ENCODE assay signal across 26 mouse cellular contexts in the genomic region with DNA sequence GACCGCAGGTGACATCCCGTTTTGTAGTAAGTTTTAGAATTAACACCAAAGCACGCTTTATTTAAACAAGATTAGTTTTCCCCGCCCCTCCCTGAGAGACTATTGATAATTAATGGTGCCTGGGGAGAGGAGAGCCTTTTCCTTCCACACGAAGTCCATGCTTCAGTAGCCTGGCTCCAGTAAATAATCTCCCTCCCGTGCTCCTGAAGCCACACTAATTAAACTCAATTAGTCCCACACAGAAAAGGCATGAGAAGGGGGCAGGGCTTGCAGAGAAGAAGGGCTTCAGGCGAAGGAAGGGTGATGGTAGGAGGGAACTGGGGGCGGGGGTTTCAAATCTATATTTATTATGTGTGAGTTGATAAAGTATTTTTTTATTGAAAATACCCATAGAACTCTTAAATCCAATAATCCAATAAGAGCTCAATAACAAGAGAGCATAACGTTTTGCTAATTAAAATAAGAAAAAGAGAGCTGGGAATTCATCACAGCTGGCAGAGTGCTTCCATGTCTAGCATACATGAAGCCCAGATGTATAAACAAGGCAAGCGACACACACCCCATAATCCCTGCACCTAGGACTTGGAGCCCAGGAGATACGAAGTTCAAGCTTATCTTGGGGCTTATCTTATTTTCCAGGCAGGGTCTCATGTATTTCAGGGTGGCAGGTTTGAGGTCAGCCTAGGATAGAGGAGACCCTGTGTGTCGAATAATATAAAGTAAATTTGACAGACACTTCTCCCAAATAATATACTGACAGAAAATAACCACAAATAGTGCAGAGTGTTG.
DNase-seq lines count a peak whose midpoint lies in the region; ATAC-seq and TF ChIP-seq lines count a peak whose summit lies in the region.
"Had no signal": no experiment of that assay in that cellular context is flagged by ENCODE, and none has a peak within 500 bp of the region (broad histone marks: within the 10 kb centered on the region; RNA-seq: fewer than 3 reads in every experiment).

No protein-coding gene starts in this region.

- no peak for TF ChIP-seq CTCF in hindbrain, postnatal 0 days (IDR thresholded peaks at IDR 0.05; ENCODE audit: low read depth)
- TF ChIP-seq CTCF in midbrain, postnatal 0 days (IDR thresholded peaks at IDR 0.05), result no peak

- H3K9me3 ChIP-seq in hindbrain, postnatal 0 days (ENCODE audit: low read length), result no peaks in the 10 kb centered on the region
- H3K9me3 ChIP-seq in hindbrain, embryonic 13.5 days, result no peaks in the 10 kb centered on the region
- H3K9me3 ChIP-seq in midbrain, embryonic 12.5 days, result no peaks in the 10 kb centered on the region
- H3K9me3 ChIP-seq in midbrain, postnatal 0 days (ENCODE audit: low read length), result no peaks in the 10 kb centered on the region
- no peaks in the 10 kb centered on the region for H3K9me3 ChIP-seq in forebrain, embryonic 13.5 days (replicated peaks)
- H3K9me3 ChIP-seq in neural tube, embryonic 14.5 days (ENCODE audit: control insufficient read depth, low read length), result no peaks in the 10 kb centered on the region
- H3K9me3 ChIP-seq: embryonic facial prominence, embryonic 12.5 days; heart, embryonic 13.5 days; limb, embryonic 10.5 days; liver, embryonic 15.5 days; lung, embryonic 15.5 days had no signal

- H3K27ac ChIP-seq in hindbrain, postnatal 0 days, result no peak overlapping the region
- H3K27ac ChIP-seq in hindbrain, embryonic 13.5 days, result no peak overlapping the region
- H3K27ac ChIP-seq in midbrain, embryonic 12.5 days (replicated peaks), result no peak overlapping the region
- no peak overlapping the region for H3K27ac ChIP-seq in midbrain, postnatal 0 days (ENCODE audit: low read depth, low read length)
- no peak overlapping the region for H3K27ac ChIP-seq in forebrain, embryonic 13.5 days
- no peak overlapping the region for H3K27ac ChIP-seq in neural tube, embryonic 14.5 days (ENCODE audit: low read depth, low read length)
- H3K27ac ChIP-seq: embryonic facial prominence, embryonic 12.5 days; heart, adult 2 months; heart, embryonic 13.5 days; limb, embryonic 10.5 days; liver, embryonic 15.5 days; lung, embryonic 15.5 days had no signal

- peak; percentile 8 for DNase-seq in hindbrain, postnatal 0 days (ENCODE audit: low spot score)
- DNase-seq in midbrain, postnatal 0 days (ENCODE audit: low spot score), result no peak
- no peak for DNase-seq in embryo, embryonic 9.5 days (ENCODE audit: extremely low spot score)
- DNase-seq: adrenal gland, adult 2 months; B cell, adult 2 months; cerebellum, adult 11-12 months; cerebellum, postnatal 14 days; gastrocnemius, postnatal 36 days; heart, adult 2 months; heart, postnatal 14 days; kidney, adult 8-10 months; liver; lung, postnatal 36 days; thymus, adult 18-20 months; thymus, postnatal 36 days had no signal

- no peaks in the 10 kb centered on the region for H3K36me3 ChIP-seq in hindbrain, postnatal 0 days (ENCODE audit: insufficient read depth, low read length)
- no peaks in the 10 kb centered on the region for H3K36me3 ChIP-seq in hindbrain, embryonic 13.5 days
- no peaks in the 10 kb centered on the region for H3K36me3 ChIP-seq in midbrain, embryonic 12.5 days
- H3K36me3 ChIP-seq in midbrain, postnatal 0 days (ENCODE audit: insufficient read depth, low read length), result no peaks in the 10 kb centered on the region
- H3K36me3 ChIP-seq in forebrain, embryonic 13.5 days (ENCODE audit: poor library complexity, severe bottlenecking), result no peaks in the 10 kb centered on the region
- H3K36me3 ChIP-seq in neural tube, embryonic 14.5 days (ENCODE audit: control insufficient read depth, insufficient read depth, low read length), result no peaks in the 10 kb centered on the region
- H3K36me3 ChIP-seq: embryonic facial prominence, embryonic 12.5 days; G1E; heart, embryonic 13.5 days; limb, embryonic 10.5 days; liver, embryonic 15.5 days; lung, embryonic 15.5 days had no signal

- H3K9ac ChIP-seq in hindbrain, postnatal 0 days (replicated peaks; ENCODE audit: low read length), result no peak overlapping the region
- no peak overlapping the region for H3K9ac ChIP-seq in hindbrain, embryonic 13.5 days
- no peak overlapping the region for H3K9ac ChIP-seq in midbrain, embryonic 12.5 days (replicated peaks)
- no peak overlapping the region for H3K9ac ChIP-seq in midbrain, postnatal 0 days (replicated peaks; ENCODE audit: low read length, poor library complexity, severe bottlenecking)
- H3K9ac ChIP-seq in forebrain, embryonic 13.5 days, result no peak overlapping the region
- H3K9ac ChIP-seq in neural tube, embryonic 14.5 days (replicated peaks; ENCODE audit: low read depth, low read length), result no peak overlapping the region
- H3K9ac ChIP-seq: embryonic facial prominence, embryonic 12.5 days; heart, embryonic 13.5 days; liver, embryonic 15.5 days; lung, embryonic 15.5 days had no signal

- no peak overlapping the region for H3K4me2 ChIP-seq in hindbrain, postnatal 0 days (ENCODE audit: low read depth, low read length)
- H3K4me2 ChIP-seq in hindbrain, embryonic 13.5 days, result no peak overlapping the region
- no peak overlapping the region for H3K4me2 ChIP-seq in midbrain, embryonic 12.5 days (replicated peaks)
- H3K4me2 ChIP-seq in midbrain, postnatal 0 days (ENCODE audit: low read depth, low read length, poor library complexity, severe bottlenecking), result no peak overlapping the region
- H3K4me2 ChIP-seq in forebrain, embryonic 13.5 days, result 0 out of 2 replicates have a peak overlapping the region, but pooled peaks have one; percentile 14
- no peak overlapping the region for H3K4me2 ChIP-seq in neural tube, embryonic 14.5 days (ENCODE audit: low read depth, low read length)
- H3K4me2 ChIP-seq: embryonic facial prominence, embryonic 12.5 days; heart, embryonic 13.5 days; liver, embryonic 15.5 days; lung, embryonic 15.5 days had no signal

- H3K4me1 ChIP-seq in hindbrain, postnatal 0 days (ENCODE audit: insufficient read depth, low read length), result no peaks in the 10 kb centered on the region
- H3K4me1 ChIP-seq in hindbrain, embryonic 13.5 days (replicated peaks), result peaks cover 11% of the 10 kb centered on the region; the same call in 1 of the 2 replicates
- H3K4me1 ChIP-seq in midbrain, embryonic 12.5 days, result peaks cover 12% of the 10 kb centered on the region
- H3K4me1 ChIP-seq in midbrain, postnatal 0 days (ENCODE audit: insufficient read depth, low read length), result no peaks in the 10 kb centered on the region
- H3K4me1 ChIP-seq in forebrain, embryonic 13.5 days, result peaks cover 18% of the 10 kb centered on the region
- H3K4me1 ChIP-seq in neural tube, embryonic 14.5 days (ENCODE audit: control insufficient read depth, insufficient read depth, low read length), result no peaks in the 10 kb centered on the region
- H3K4me1 ChIP-seq: embryonic facial prominence, embryonic 12.5 days; liver, embryonic 15.5 days had no signal

- ATAC-seq in hindbrain, postnatal 0 days, result no peak
- ATAC-seq in hindbrain, embryonic 13.5 days (ENCODE audit: low FRiP score), result no peak
- 0 out of 2 replicates have a peak, but pooled peaks have one; percentile 54 for ATAC-seq in midbrain, embryonic 12.5 days (ENCODE audit: low FRiP score, low read depth)
- no peak for ATAC-seq in midbrain, postnatal 0 days (ENCODE audit: low FRiP score)
- ATAC-seq in forebrain, embryonic 13.5 days, result peak; percentile 57; the same call in 1 of the 2 replicates
- ATAC-seq in neural tube, embryonic 14.5 days (ENCODE audit: low read depth), result peak; percentile 49; the same call in 1 of the 2 replicates
- ATAC-seq: Patski had no signal

- WGBS in hindbrain, postnatal 0 days, result 32% methylated on average over 12 of the region's 12 CpGs
- 40% methylated on average over 12 of the region's 12 CpGs for WGBS in hindbrain, embryonic 13.5 days
- 22% methylated on average over 12 of the region's 12 CpGs for WGBS in midbrain, embryonic 12.5 days
- WGBS in midbrain, postnatal 0 days, result 23% methylated on average over 12 of the region's 12 CpGs
- WGBS in forebrain, embryonic 13.5 days, result 13% methylated on average over 12 of the region's 12 CpGs
- 39% methylated on average over 12 of the region's 12 CpGs for WGBS in neural tube, embryonic 14.5 days

- no peak overlapping the region for H3K4me3 ChIP-seq in hindbrain, postnatal 0 days (ENCODE audit: low read length)
- no peak overlapping the region for H3K4me3 ChIP-seq in hindbrain, embryonic 13.5 days
- H3K4me3 ChIP-seq in midbrain, embryonic 12.5 days, result no peak overlapping the region
- no peak overlapping the region for H3K4me3 ChIP-seq in midbrain, postnatal 0 days (ENCODE audit: low read depth, low read length)
- H3K4me3 ChIP-seq in forebrain, embryonic 13.5 days, result no peak overlapping the region
- H3K4me3 ChIP-seq in neural tube, embryonic 14.5 days (ENCODE audit: low read depth, low read length), result no peak overlapping the region
- H3K4me3 ChIP-seq: embryonic facial prominence, embryonic 12.5 days; heart, adult 2 months; heart, embryonic 13.5 days; limb, embryonic 10.5 days; liver, embryonic 15.5 days; lung, embryonic 15.5 days had no signal

- H3K27me3 ChIP-seq in hindbrain, postnatal 0 days (ENCODE audit: insufficient read depth, low read length), result no peaks in the 10 kb centered on the region
- H3K27me3 ChIP-seq in hindbrain, embryonic 13.5 days, result no peaks in the 10 kb centered on the region
- H3K27me3 ChIP-seq in midbrain, embryonic 12.5 days, result no peaks in the 10 kb centered on the region
- no peaks in the 10 kb centered on the region for H3K27me3 ChIP-seq in midbrain, postnatal 0 days (ENCODE audit: insufficient read depth, low read length)
- H3K27me3 ChIP-seq in forebrain, embryonic 13.5 days, result no peaks in the 10 kb centered on the region; the same call in 1 of the 2 replicates
- H3K27me3 ChIP-seq in neural tube, embryonic 14.5 days (ENCODE audit: control insufficient read depth, insufficient read depth, low read length), result no peaks in the 10 kb centered on the region
- H3K27me3 ChIP-seq: embryonic facial prominence, embryonic 12.5 days; liver, embryonic 15.5 days; lung, embryonic 15.5 days; Patski had no signal

Comparison
In these comparisons a context has a peak if more than half of its experiments do, and no peak if none do; other contexts are left out.
1. ATAC-seq: peak in midbrain, embryonic 12.5 days (single experiment), forebrain, embryonic 13.5 days (single experiment) and neural tube, embryonic 14.5 days (single experiment); none in hindbrain, postnatal 0 days (single experiment), hindbrain, embryonic 13.5 days (single experiment) and midbrain, postnatal 0 days (single experiment).